Mouse (Mus musculus) left cerebral cortex, postnatal 4 days (tissue): Measurements from ENCODE around the gene Pappa2. TPM values are rescaled to one million over a fixed set of nuclear protein-coding genes. Genes with fewer than 3 reads are reported as not detected.

Experiments
- DNase-seq: peaks from one replicate; pipeline ENCODE4 v3.0.0-alpha.2; 2022
- intact Hi-C: fragments of 180-260 bp; cut with DNase I; formaldehyde crosslinking; loops from one replicate; pipeline ENCODE4 v1.15.1; 2025
- total RNA-seq, 2 experiments: library from RNA; stranded (reverse); gene quantifications; 2 replicates each; pipeline ENCODE4 v1.2.3; 2021

Gene Pappa2
- total RNA-seq, 2 experiments from 2014 or later, result 9.0 to 9.8 TPM

GRCm38 (mm10) chr1:158917067-158917466 lies 63.2 kb downstream of the Pappa2 start:
- intact Hi-C loops, result no loop called here
- DNase-seq, result no peak

DNA sequence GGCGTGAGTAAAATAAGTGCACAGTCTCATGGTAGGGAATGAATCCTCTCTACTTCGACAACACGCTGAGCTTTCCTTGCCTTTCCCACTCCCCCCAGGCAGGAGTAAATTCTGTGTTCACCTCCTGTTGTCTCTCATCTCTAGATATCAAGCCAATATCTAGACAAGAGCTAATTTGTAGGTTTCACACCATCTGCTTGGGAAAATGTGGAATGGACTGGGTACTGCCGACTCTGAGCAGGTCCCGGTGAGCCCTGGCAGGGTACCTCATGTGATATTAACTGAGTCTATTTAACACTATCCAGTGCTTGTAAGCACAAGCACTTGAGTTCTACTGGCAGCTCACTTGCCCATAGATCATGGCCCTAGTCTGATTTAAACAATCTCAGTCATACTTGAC lies 64.7 kb downstream of the Pappa2 start:
- no peak for DNase-seq
- intact Hi-C loops, result no loop called here

- intact Hi-C loops, result no loop called here
- no peak for DNase-seq
These were observed 69.6 kb downstream of the Pappa2 start for GRCm38 (mm10) chr1:158910661-158911060.

- intact Hi-C loops, result no loop called here
- no peak for DNase-seq
These were observed 83.0 kb downstream of the Pappa2 start for GRCm38 (mm10) chr1:158897339-158897738.

GRCm38 (mm10) chr1:158894441-158894840 lies 85.8 kb downstream of the Pappa2 start:
- intact Hi-C loops, result no loop called here
- DNase-seq, result no peak

DNA sequence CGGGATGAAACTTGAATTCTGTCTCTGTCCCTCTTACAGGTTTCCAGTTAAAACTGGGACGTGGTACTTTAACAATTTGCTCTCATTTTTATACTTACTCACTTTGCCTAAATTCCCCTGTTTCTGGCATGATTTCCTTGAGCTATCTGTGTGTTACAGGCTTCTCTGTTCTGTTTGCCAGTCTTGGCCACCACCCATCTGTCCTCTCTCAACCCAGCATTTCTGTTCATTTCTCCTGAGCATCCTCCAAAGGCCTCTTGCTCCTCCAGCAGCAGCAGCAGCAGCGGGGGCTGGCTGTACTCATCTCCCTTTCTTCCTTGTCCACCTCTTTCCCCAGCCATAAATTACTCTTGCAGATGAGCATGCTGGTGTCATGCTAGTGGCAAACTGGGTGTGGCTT lies 104.8 kb downstream of the Pappa2 start:
- intact Hi-C loops, result no loop called here
- no peak for DNase-seq

DNA sequence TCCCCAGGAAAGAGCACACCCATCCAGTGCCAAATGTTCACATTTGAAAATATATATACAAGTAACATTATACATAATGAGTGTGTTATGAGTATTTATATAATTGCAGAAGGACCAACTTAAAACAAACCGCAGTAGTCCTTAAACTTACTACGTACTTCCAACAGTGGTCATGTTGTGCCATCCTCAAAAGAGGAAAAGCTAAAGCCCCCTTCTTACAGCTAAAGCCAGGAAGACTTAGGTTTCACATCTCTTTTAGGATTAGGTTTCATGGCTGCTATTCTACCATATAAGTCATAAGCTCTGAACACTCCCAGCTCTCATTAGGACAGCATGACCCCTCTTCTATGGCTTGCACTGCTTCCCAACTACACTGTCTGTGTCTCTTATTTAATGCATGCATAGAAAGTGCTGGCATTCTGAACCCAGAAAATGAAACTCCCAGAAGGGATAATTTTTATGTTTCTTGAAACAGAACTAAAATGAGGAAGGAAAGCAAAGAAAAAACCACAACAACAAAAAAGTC lies 105.7 kb downstream of the Pappa2 start:
- intact Hi-C loops, result no loop called here
- DNase-seq, result no peak

DNA sequence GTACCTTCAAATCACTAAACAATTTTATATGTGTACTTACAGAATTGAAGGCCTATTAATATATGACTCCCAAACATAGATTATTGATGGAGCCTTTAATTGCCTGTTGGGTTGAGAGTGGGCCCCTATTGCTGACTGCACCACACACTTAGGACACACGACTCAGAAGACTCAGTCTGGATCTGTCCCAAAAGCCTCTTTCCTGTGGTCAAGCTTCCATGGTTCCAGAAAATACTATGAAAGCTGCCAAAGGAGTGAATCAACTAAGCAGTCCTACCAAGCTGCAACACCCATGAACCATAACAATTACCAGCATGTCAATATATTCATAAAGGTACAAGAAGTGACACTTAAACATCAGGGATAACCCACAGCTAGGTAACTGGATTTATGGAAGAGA lies 106.7 kb downstream of the Pappa2 start:
- no peak for DNase-seq
- intact Hi-C loops, result no loop called here

GRCm38 (mm10) chr1:158871401-158871800 lies 108.9 kb downstream of the Pappa2 start:
- no peak for DNase-seq

GRCm38 (mm10) chr1:158860190-158860589 lies 120.1 kb downstream of the Pappa2 start:
- DNase-seq, result no peak
- intact Hi-C loops, result no loop called here

More at GRCm38 (mm10) chr1:158871401-158871800, 108.9 kb downstream of the Pappa2 start:
- intact Hi-C loops, result no loop called here

- DNase-seq, result no peak
- intact Hi-C loops, result no loop called here
These were observed 126.1 kb downstream of the Pappa2 start for GRCm38 (mm10) chr1:158853936-158854882.

DNA sequence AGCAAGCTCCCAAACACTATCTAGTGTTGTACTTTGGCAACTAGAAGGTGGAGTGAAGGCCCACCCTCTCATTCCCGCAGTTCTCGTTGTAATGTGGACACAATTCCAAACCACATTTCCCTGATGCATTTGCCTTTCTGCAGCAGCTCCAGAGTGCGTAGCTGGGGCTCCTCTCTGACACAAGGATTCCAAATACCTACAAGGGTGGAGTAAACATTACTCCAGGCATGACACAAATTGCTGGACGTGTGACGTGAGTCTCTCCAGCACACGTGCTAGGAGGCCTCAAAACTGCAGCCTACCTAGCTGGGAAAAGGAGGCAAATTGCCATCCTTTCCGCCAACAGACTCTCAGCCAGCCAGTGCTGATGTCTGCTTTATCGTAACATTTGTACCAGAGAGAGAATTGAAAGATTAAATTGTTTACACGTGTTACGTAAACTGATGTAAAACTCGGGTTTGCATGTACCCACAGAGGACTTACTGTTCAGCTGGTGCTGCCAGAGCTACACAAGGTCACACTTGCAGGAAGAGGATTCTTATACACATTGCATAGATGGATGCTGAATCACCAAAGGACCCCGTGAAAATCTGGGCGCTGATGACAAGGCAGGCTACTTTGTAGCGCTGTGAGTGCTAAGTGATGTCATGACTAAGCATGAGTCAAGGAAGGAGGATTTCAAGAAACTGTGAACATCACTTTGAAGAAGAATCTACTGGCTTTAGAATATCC lies 127.3 kb downstream of the Pappa2 start:
- DNase-seq, result no peak
- intact Hi-C loops, result no loop called here

DNA sequence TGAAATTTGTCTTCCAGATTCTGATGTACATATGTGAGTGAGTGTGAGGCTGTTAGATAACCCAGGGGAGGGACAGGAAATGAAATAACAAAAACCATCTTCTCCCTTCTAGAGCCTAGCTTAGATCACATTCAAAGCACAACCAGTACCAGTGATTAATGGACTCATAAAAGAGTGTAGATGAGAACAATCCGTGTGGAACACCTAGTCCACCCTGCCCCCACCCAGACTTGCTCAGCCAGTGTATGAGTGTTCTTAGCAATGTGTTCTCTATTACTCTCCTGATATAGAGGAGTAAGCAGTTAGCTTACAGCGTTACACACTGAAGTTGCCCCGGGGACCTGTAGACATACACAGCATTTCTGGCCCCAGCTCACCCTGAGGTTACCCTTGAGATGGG lies 129.8 kb downstream of the Pappa2 start:
- no peak for DNase-seq
- intact Hi-C loops, result no loop called here

GRCm38 (mm10) chr1:158844604-158845003 lies 135.7 kb downstream of the Pappa2 start:
- intact Hi-C loops, result no loop called here
- DNase-seq, result peak; percentile 1

DNA sequence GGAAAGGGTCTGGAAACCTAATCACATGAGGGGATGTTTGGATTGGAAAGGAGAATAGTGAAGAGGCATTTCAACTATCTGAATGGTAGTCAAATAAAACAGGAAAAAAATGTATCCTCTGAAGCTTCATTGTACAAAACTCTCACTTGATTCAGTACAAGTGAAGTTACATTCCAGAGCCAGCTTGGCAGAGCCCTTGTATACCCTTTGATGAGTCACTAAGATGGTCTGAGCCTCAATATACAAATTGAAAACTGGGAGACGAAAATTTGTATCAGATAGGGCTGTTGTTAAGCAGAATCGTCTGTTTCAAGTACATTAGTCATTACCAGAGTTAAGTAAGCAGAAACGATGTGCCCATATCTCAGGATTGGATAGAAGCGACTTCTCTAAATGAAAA lies 143.1 kb downstream of the Pappa2 start:
- DNase-seq, result no peak
- intact Hi-C loops, result no loop called here

GRCm38 (mm10) chr1:158830152-158830551 lies 150.1 kb downstream of the Pappa2 start:
- no peak for DNase-seq
- intact Hi-C loops, result no loop called here

DNA sequence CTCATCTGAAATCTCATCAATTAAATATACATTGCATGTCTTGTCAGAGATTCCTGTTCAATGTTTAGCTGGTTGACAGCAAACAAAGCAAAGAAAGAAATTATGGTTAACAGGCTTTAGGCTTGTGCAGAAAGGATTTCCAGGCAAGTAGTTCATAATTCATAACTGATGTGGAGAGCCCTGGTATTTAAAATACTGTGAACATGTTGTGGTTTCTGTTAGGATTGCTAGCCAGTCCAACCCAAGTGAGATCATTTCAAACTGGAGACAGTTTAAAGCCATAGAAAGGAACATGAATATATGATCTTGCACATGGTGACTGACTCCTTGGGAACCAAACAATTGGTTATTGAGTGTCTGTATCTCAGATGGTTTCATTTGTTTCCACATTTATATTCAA lies 152.4 kb downstream of the Pappa2 start:
- DNase-seq, result no peak
- intact Hi-C loops, result no loop called here

- no peak for DNase-seq
These were observed 160.6 kb downstream of the Pappa2 start for GRCm38 (mm10) chr1:158819676-158820075.

DNA sequence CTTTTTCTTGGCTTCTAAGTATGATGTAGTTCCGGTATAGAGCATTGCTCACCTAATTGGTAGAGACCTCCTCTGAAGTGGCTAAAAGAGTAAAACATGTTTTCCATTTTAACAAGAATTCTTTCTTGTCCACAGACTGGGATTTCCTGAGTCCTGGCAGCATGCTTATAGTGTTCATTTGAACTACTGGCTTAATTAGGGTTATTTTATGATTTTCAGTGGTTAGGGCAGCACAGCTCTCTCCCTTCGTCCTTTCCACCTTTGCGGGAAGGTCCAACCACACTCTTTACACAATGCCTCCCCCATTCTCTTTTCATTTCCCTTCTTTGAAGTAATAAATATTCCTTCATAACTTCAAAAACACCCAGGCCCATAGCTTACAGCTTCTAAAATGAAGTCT lies 163.8 kb downstream of the Pappa2 start:
- DNase-seq, result no peak
- intact Hi-C loops, result no loop called here

More at GRCm38 (mm10) chr1:158819676-158820075, 160.6 kb downstream of the Pappa2 start:
- intact Hi-C loops, result no loop called here

GRCm38 (mm10) chr1:158811887-158812286 lies 168.4 kb downstream of the Pappa2 start:
- intact Hi-C loops, result no loop called here

GRCm38 (mm10) chr1:158775486-158775885 lies 204.8 kb downstream of the Pappa2 start:
- intact Hi-C loops, result no loop called here
- peak; percentile 24 for DNase-seq

More at GRCm38 (mm10) chr1:158811887-158812286, 168.4 kb downstream of the Pappa2 start:
- no peak for DNase-seq
